Mouse (Mus musculus) bone marrow, adult 2 months (tissue): Measurements from ENCODE around the gene Usp9x. TPM values are rescaled to one million over a fixed set of nuclear protein-coding genes. Genes with fewer than 3 reads are reported as not detected.

Source experiments
- H3K27ac ChIP-seq: fragments of 200-500 bp; 2 replicates; pipeline ENCODE4 v1.5.1; 2012; ENCODE audit warnings: low read depth, mild to moderate bottlenecking, control low read depth, inconsistent platforms, low read length; ENCODE audit not compliant: control insufficient read depth, poor library complexity, insufficient read depth
- H3K4me1 ChIP-seq: fragments of 200-500 bp; 2 replicates; pipeline ENCODE4 v1.6.1; 2011; ENCODE audit warnings: low read length; ENCODE audit not compliant: control insufficient read depth, insufficient read depth
- H3K4me3 ChIP-seq: fragments of 200-500 bp; replicated peaks from 2 replicates; pipeline ENCODE3; 2011; ENCODE audit warnings: mild to moderate bottlenecking, low read depth, low read length, control low read depth; ENCODE audit not compliant: control insufficient read depth
- CTCF ChIP-seq: fragments of 200-500 bp; IDR thresholded peaks from 2 replicates; pipeline ENCODE4 v1.5.1; 2011; ENCODE audit warnings: low read length, control low read depth; ENCODE audit not compliant: control insufficient read depth, insufficient read depth
- POLR2A ChIP-seq: fragments of 200-500 bp; IDR thresholded peaks from 2 replicates; pipeline ENCODE4 v1.6.1; 2011; ENCODE audit warnings: low read depth, mild to moderate bottlenecking, control low read depth, low read length, borderline replicate concordance; ENCODE audit not compliant: control insufficient read depth
- WGBS: fragments of 180-500 bp; shearing (Covaris S2); methylation state at CpG from one replicate; pipeline ENCODE4 v1.1.7; 2018; 5-methylcytosine and 5-hydroxymethylcytosine counted together
- polyA plus RNA-seq: library from polyadenylated mRNA; stranded (reverse); fragments of >200 nt; gene quantifications from 2 replicates; pipeline ENCODE4 v1.2.4, GENCODE M21; 2011; ENCODE audit warnings: low replicate concordance; ENCODE audit not compliant: missing spikeins, insufficient read depth, insufficient read length

Usp9x gene
- polyA plus RNA-seq, 1 experiment: 23.0 TPM

GRCm38 (mm10) chrX:13040391-13040790, 30.9 kb upstream of the Usp9x start:
- 33% methylated on average over 1 of the region's 1 CpGs for WGBS
- H3K27ac ChIP-seq: no peak overlapping the region
- TF ChIP-seq CTCF (no peak), POLR2A (no peak)
- no peaks in the 10 kb centered on the region; the same call in 1 of the 2 replicates for H3K4me1 ChIP-seq
- no peak overlapping the region for H3K4me3 ChIP-seq

GRCm38 (mm10) chrX:13041630-13042129, 29.6 kb upstream of the Usp9x start:
- Histone ChIP-seq H3K27ac (peak overlapping the region; percentile 95), H3K4me1 (no peaks in the 10 kb centered on the region; the same call in 1 of the 2 replicates), H3K4me3 (peak overlapping the region; percentile 89)
- TF ChIP-seq POLR2A (peak; percentile 68), CTCF (no peak)
- WGBS: 5% methylated on average over 35 of the region's 35 CpGs

GRCm38 (mm10) chrX:13043780-13044179, 27.5 kb upstream of the Usp9x start:
- no peak for TF ChIP-seq POLR2A
- TF ChIP-seq CTCF: no peak
- Histone ChIP-seq H3K27ac (no peak overlapping the region), H3K4me3 (no peak overlapping the region), H3K4me1 (no peaks in the 10 kb centered on the region; the same call in 1 of the 2 replicates)
- 82% methylated on average over 2 of the region's 2 CpGs for WGBS

- WGBS: 84% methylated on average over 5 of the region's 5 CpGs
- Histone ChIP-seq H3K27ac (no peak overlapping the region), H3K4me1 (no peaks in the 10 kb centered on the region; the same call in 1 of the 2 replicates), H3K4me3 (no peak overlapping the region)
- TF ChIP-seq POLR2A: no peak
- TF ChIP-seq CTCF: no peak
Observed at GRCm38 (mm10) chrX:13044666-13045065, 26.6 kb upstream of the Usp9x start.

GRCm38 (mm10) chrX:13046893-13047435, 24.3 kb upstream of the Usp9x start:
- H3K4me3 ChIP-seq: no peak overlapping the region
- no peaks in the 10 kb centered on the region for H3K4me1 ChIP-seq
- no peak overlapping the region for H3K27ac ChIP-seq
- WGBS: 84% methylated on average over 6 of the region's 6 CpGs
- no peak for TF ChIP-seq CTCF
- TF ChIP-seq POLR2A: no peak

- Histone ChIP-seq H3K4me3 (no peak overlapping the region), H3K4me1 (no peaks in the 10 kb centered on the region), H3K27ac (no peak overlapping the region)
- 58% methylated on average over 14 of the region's 14 CpGs for WGBS
- TF ChIP-seq POLR2A (no peak), CTCF (no peak)
Observed at GRCm38 (mm10) chrX:13047631-13048345, 23.5 kb upstream of the Usp9x start.

- H3K27ac ChIP-seq: no peak overlapping the region
- no peak for TF ChIP-seq POLR2A
- no peak for TF ChIP-seq CTCF
- WGBS: 38% methylated on average over 1 of the region's 1 CpGs
- H3K4me3 ChIP-seq: no peak overlapping the region
- H3K4me1 ChIP-seq: no peaks in the 10 kb centered on the region
Observed at GRCm38 (mm10) chrX:13054612-13055011, 16.7 kb upstream of the Usp9x start.

GRCm38 (mm10) chrX:13061961-13062360, 9.3 kb upstream of the Usp9x start:
- H3K27ac ChIP-seq: no peak overlapping the region
- 62% methylated on average over 3 of the region's 3 CpGs for WGBS
- no peak overlapping the region for H3K4me3 ChIP-seq
- TF ChIP-seq CTCF (no peak), POLR2A (no peak)
- H3K4me1 ChIP-seq: no peaks in the 10 kb centered on the region
